Mouse (Mus musculus) neural tube, embryonic 12.5 days (tissue): ENCODE results near the gene Mrpl20. TPM values are rescaled to one million over a fixed set of nuclear protein-coding genes. Genes with fewer than 3 reads are reported as not detected.

Experiments used
- ATAC-seq: fragments of 200-750 bp; cut with Nextera tagmentation; 2 replicates; pipeline ENCODE4 v1.8.0; 2017; ENCODE audit warnings: low read depth, mild to moderate bottlenecking, moderate TSS enrichment, moderate library complexity; ENCODE audit not compliant: low FRiP score
- H3K27ac ChIP-seq: fragments of 300-500 bp; sonication (generic); 2 replicates; pipeline ENCODE4 v1.5.1; 2016
- H3K27me3 ChIP-seq: fragments of 300-500 bp; sonication (generic); replicated peaks from 2 replicates; pipeline ENCODE4 v1.6.1; 2016; ENCODE audit warnings: mild to moderate bottlenecking
- H3K36me3 ChIP-seq: fragments of 300-500 bp; sonication (generic); 2 replicates; pipeline ENCODE4 v1.6.1; 2016; ENCODE audit warnings: mild to moderate bottlenecking
- H3K4me1 ChIP-seq: fragments of 300-500 bp; sonication (generic); 2 replicates; pipeline ENCODE4 v1.6.1; 2016
- H3K4me2 ChIP-seq: fragments of 300-500 bp; sonication (generic); replicated peaks from 2 replicates; pipeline ENCODE4 v1.6.1; 2016; ENCODE audit warnings: mild to moderate bottlenecking
- H3K4me3 ChIP-seq: fragments of 300-500 bp; sonication (generic); 2 replicates; pipeline ENCODE4 v1.5.1; 2016
- H3K9ac ChIP-seq: fragments of 300-500 bp; sonication (generic); 2 replicates; pipeline ENCODE4 v1.6.1; 2016; ENCODE audit warnings: mild to moderate bottlenecking
- H3K9me3 ChIP-seq: fragments of 300-500 bp; sonication (generic); 2 replicates; pipeline ENCODE4 v1.6.1; 2016; ENCODE audit warnings: mild to moderate bottlenecking
- WGBS: fragments of 180-500 bp; shearing (Covaris S2); methylation state at CpG from one replicate; pipeline ENCODE4 v1.1.7; 2016; 5-methylcytosine and 5-hydroxymethylcytosine counted together
- polyA plus RNA-seq: library from polyadenylated mRNA; unstranded; fragments of >200 nt; fragmentation: Nextera tagmentation; extraction: Ambion mirVana; gene quantifications from 2 replicates; pipeline ENCODE4 v1.2.1, GENCODE M21; 2016

Mrpl20 gene
- 226 and 242 TPM in 2 replicates for polyA plus RNA-seq

- Histone ChIP-seq H3K4me1 (peaks cover 17% of the 10 kb centered on the region), H3K9me3 (no peaks in the 10 kb centered on the region), H3K9ac (peak within 1 kb of the TSS; percentile 86), H3K27ac (no peak within 1 kb of the TSS), H3K4me3 (peak within 1 kb of the TSS; percentile 91), H3K27me3 (no peaks in the 10 kb centered on the region), H3K36me3 (peaks cover 12% of the 10 kb centered on the region), H3K4me2 (peak within 1 kb of the TSS; percentile 72)
- 16% methylated on average over 12 of the region's 12 CpGs for WGBS
- peak; percentile 53 for ATAC-seq
These were observed at the start of gene Mrpl20 for GRCm38 (mm10) chr4:155802741-155803339. Mrpl20 (plus strand) TSS chr4:155802878.

GRCm38 (mm10) chr4:155757011-155757410 is 45.7 kb upstream of the Mrpl20 start:
- H3K9ac ChIP-seq = no peak overlapping the region
- no peak overlapping the region for H3K4me3 ChIP-seq
- H3K4me1 ChIP-seq = peaks cover 26% of the 10 kb centered on the region
- 90% methylated on average over 12 of the region's 12 CpGs for WGBS
- no peak for ATAC-seq
- peaks cover 49% of the 10 kb centered on the region for H3K36me3 ChIP-seq
- H3K27me3 ChIP-seq = no peaks in the 10 kb centered on the region
- no peak overlapping the region for H3K27ac ChIP-seq
- H3K4me2 ChIP-seq = no peak overlapping the region
- H3K9me3 ChIP-seq = no peaks in the 10 kb centered on the region

- Histone ChIP-seq H3K4me1 (peaks cover 26% of the 10 kb centered on the region), H3K9ac (peak overlapping the region; percentile 78), H3K9me3 (no peaks in the 10 kb centered on the region), H3K36me3 (peaks cover 22% of the 10 kb centered on the region), H3K4me3 (peak overlapping the region; percentile 84), H3K27me3 (no peaks in the 10 kb centered on the region), H3K4me2 (peak overlapping the region; percentile 97), H3K27ac (no peak overlapping the region)
- no peak for ATAC-seq
- WGBS = 5% methylated on average over 10 of the region's 10 CpGs
These were observed 42.6 kb upstream of the Mrpl20 start for GRCm38 (mm10) chr4:155759862-155760612.

- Histone ChIP-seq H3K27ac (no peak within 1 kb of the TSS), H3K4me3 (peak within 1 kb of the TSS; percentile 84), H3K4me2 (peak within 1 kb of the TSS; percentile 97), H3K9ac (peak within 1 kb of the TSS; percentile 78), H3K9me3 (no peaks in the 10 kb centered on the region), H3K4me1 (peaks cover 26% of the 10 kb centered on the region), H3K27me3 (no peaks in the 10 kb centered on the region), H3K36me3 (peaks cover 15% of the 10 kb centered on the region)
- WGBS = under 1% methylated on average over 68 of the region's 68 CpGs
- peak; percentile 95 for ATAC-seq
These were observed 41.9 kb upstream of the Mrpl20 start, which contains the start of gene Atad3a for GRCm38 (mm10) chr4:155760613-155761355. Atad3a (minus strand) TSS chr4:155761093.

GRCm38 (mm10) chr4:155761356-155762099 is 41.1 kb upstream of the Mrpl20 start:
- H3K27me3 ChIP-seq = no peaks in the 10 kb centered on the region
- peak overlapping the region; percentile 58 for H3K9ac ChIP-seq
- H3K36me3 ChIP-seq = peaks cover 9% of the 10 kb centered on the region; the same call in 1 of the 2 replicates
- H3K9me3 ChIP-seq = no peaks in the 10 kb centered on the region
- H3K4me1 ChIP-seq = peaks cover 26% of the 10 kb centered on the region
- 0 out of 2 replicates have a peak, but pooled peaks have one; percentile 16 for ATAC-seq
- H3K4me3 ChIP-seq = peak overlapping the region; percentile 84
- WGBS = 3% methylated on average over 28 of the region's 28 CpGs
- peak overlapping the region; percentile 97 for H3K4me2 ChIP-seq
- no peak overlapping the region for H3K27ac ChIP-seq

- H3K9me3 ChIP-seq = no peaks in the 10 kb centered on the region
- no peak overlapping the region for H3K9ac ChIP-seq
- H3K4me3 ChIP-seq = no peak overlapping the region
- 88% methylated on average over 3 of the region's 3 CpGs for WGBS
- H3K36me3 ChIP-seq = peaks cover 3% of the 10 kb centered on the region; the same call in 1 of the 2 replicates
- H3K4me1 ChIP-seq = peaks cover 26% of the 10 kb centered on the region
- no peak for ATAC-seq
- H3K27ac ChIP-seq = no peak overlapping the region
- H3K27me3 ChIP-seq = no peaks in the 10 kb centered on the region
- H3K4me2 ChIP-seq = no peak overlapping the region
These were observed 40.3 kb upstream of the Mrpl20 start for GRCm38 (mm10) chr4:155762357-155762756.

- ATAC-seq = no peak
- Histone ChIP-seq H3K27me3 (peaks cover 26% of the 10 kb centered on the region), H3K4me1 (peaks cover 15% of the 10 kb centered on the region), H3K9ac (peak overlapping the region; percentile 74), H3K36me3 (no peaks in the 10 kb centered on the region), H3K4me3 (peak overlapping the region; percentile 50), H3K9me3 (no peaks in the 10 kb centered on the region), H3K4me2 (peak overlapping the region; percentile 83), H3K27ac (no peak overlapping the region)
- WGBS = 65% methylated on average over 5 of the region's 5 CpGs
These were observed 33.2 kb upstream of the Mrpl20 start for GRCm38 (mm10) chr4:155769496-155769879.

- H3K4me1 ChIP-seq = peaks cover 16% of the 10 kb centered on the region
- H3K27ac ChIP-seq = no peak overlapping the region
- ATAC-seq = peak; percentile 89
- H3K4me3 ChIP-seq = peak overlapping the region; percentile 50
- no peaks in the 10 kb centered on the region for H3K36me3 ChIP-seq
- H3K9me3 ChIP-seq = no peaks in the 10 kb centered on the region
- under 1% methylated on average over 39 of the region's 39 CpGs for WGBS
- H3K27me3 ChIP-seq = peaks cover 26% of the 10 kb centered on the region
- peak overlapping the region; percentile 83 for H3K4me2 ChIP-seq
- peak overlapping the region; percentile 74 for H3K9ac ChIP-seq
These were observed 32.7 kb upstream of the Mrpl20 start for GRCm38 (mm10) chr4:155769880-155770512.

GRCm38 (mm10) chr4:155770626-155771025 is 32.1 kb upstream of the Mrpl20 start:
- Histone ChIP-seq H3K27me3 (peaks cover 26% of the 10 kb centered on the region), H3K9ac (peak overlapping the region; percentile 74), H3K4me2 (peak overlapping the region; percentile 83), H3K4me1 (peaks cover 16% of the 10 kb centered on the region), H3K9me3 (no peaks in the 10 kb centered on the region), H3K4me3 (peak overlapping the region; percentile 50), H3K36me3 (no peaks in the 10 kb centered on the region), H3K27ac (no peak overlapping the region)
- 41% methylated on average over 24 of the region's 24 CpGs for WGBS
- ATAC-seq = peak; percentile 15

- ATAC-seq = no peak
- Histone ChIP-seq H3K27ac (no peak overlapping the region), H3K36me3 (no peaks in the 10 kb centered on the region), H3K9ac (no peak overlapping the region), H3K27me3 (peaks cover 26% of the 10 kb centered on the region), H3K4me1 (peaks cover 18% of the 10 kb centered on the region), H3K4me3 (no peak overlapping the region), H3K4me2 (no peak overlapping the region), H3K9me3 (no peaks in the 10 kb centered on the region)
- WGBS = 90% methylated on average over 2 of the region's 2 CpGs
These were observed 31.0 kb upstream of the Mrpl20 start for GRCm38 (mm10) chr4:155771706-155772105.

GRCm38 (mm10) chr4:155772786-155773185 is 29.9 kb upstream of the Mrpl20 start:
- H3K36me3 ChIP-seq = no peaks in the 10 kb centered on the region
- ATAC-seq = no peak
- no peaks in the 10 kb centered on the region for H3K9me3 ChIP-seq
- peak overlapping the region; percentile 67; the same call in 1 of the 2 replicates for H3K4me2 ChIP-seq
- H3K27me3 ChIP-seq = peaks cover 26% of the 10 kb centered on the region
- H3K4me1 ChIP-seq = peaks cover 21% of the 10 kb centered on the region
- no peak overlapping the region for H3K9ac ChIP-seq
- 89% methylated on average over 13 of the region's 13 CpGs for WGBS
- H3K4me3 ChIP-seq = no peak overlapping the region
- no peak overlapping the region for H3K27ac ChIP-seq
